Mouse (Mus musculus) v-Abl transformed pro-B cells (cell line): Measurements from ENCODE around the gene Gpr174.
"Not testable (repeated sequence)": the region's sequence is repeated elsewhere in the genome, so short reads cannot be mapped to it uniquely, and the experiment has no call there.

Source experiments
- in situ Hi-C, 2 experiments: fragments of 400-800 bp; cut with MboI; formaldehyde crosslinking; loops; one replicate each; pipeline ENCODE4 v1.15.1; 2025; ENCODE audit not compliant: unreplicated experiment in 2 of 2

Gpr174 gene

DNA sequence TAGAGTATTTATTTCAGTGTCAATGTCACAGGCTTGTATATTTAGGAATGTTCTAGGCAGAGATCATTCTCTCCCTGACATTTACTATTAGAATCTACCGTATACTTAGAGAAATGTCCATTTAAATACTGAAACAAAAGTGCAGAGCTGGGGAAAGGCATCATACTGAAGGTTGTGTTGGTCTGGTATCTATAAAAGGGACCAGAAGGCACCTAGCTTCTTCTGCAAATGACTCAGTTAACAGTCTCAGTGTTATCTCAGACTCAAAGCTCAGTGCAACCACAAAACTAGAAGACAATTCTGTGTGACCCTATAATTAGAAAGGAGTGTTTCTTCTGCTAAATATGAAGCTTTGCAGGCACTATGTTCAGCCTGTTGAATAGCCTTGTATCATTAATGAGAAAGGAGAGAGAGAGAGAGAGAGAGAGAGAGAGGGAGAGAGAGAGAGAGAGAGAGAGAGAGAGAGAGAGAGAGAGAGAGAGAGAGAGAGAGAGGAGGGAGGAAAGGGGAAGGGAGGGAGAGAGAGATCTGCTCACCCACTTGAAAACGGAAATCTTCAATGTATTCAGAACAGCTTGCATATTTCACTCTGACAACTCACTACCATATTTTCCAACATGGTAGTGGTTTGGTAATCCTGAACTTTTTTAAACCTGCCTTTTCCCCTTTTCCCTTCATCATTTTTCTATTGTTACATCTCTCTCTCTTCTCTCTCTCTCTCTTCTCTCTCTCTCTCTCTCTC is at the start of gene Gpr174:
Gpr174 (plus strand) TSS at position 393 of the 742 bp plus-strand sequence.
- in situ Hi-C loops = no loop called here

DNA sequence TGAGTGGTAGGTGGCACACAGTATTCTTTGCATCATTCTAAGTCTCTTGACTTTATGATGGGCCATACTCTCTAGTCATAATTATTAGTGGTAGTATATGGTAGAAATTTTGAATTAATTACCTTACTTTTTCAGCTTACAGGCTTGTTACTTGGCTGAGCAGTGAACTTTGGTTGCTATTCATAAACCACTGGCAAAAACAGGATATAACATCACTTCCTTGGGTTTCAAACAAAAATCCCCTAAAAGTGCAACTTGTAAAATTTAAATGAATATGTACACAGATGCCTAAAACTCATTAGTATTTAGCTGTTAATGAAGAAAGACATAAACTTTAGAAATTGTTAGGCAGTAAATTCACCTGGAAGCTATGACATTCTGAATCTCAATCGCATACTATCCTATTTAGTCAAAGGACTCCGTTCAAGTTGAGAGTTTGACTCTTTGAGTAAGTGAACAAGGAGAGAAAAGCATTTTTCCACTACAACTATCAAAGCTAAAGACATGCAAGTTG is 38.0 kb upstream of the Gpr174 start:
- in situ Hi-C loops = no loop called here

DNA sequence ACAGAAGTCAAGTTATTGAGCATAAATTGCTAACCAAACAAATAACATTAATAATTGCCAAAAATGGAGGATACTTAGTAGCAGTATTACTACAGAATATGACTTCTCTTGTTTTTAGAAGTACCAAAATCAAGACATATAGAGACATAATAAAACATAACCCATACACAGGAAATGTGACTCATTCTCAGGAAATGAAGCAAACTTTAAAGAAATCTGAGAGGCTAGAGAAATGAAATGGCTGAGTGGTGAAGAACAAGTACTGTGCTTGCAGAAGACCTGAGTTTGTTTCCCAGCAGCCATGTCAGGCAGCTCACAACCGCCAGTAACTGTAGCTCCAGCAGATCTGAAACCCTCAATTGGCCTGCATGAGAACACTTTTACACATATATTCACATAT is 30.8 kb upstream of the Gpr174 start:
- in situ Hi-C loops = loop anchor here in 1 of 2 experiments (25.0 kb wide), 1 partner anchor 138 kb away; the partner anchor contains the start of gene P2ry10

DNA sequence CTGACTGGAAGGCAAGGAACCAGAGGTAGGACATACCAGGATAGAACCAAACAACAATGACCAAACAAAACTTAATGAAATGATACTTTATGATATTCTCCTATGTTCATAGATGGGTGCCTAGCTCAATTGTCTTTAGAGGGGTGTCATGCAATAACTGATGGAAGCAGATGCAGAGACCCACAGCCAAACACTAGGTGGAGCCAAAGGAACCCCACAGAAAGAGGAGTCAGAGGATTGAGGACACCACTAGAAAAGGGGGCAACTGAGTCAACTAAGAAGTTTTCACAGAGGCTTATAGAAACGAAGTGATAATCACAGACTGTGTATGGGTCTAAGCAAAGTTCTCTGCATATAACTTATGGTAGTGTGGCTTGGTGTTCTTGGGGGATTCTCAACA is 24.5 kb upstream of the Gpr174 start:
- in situ Hi-C loops = loop anchor here in 1 of 2 experiments (25.0 kb wide), 1 partner anchor 144 kb away; the partner anchor contains the start of gene P2ry10

DNA sequence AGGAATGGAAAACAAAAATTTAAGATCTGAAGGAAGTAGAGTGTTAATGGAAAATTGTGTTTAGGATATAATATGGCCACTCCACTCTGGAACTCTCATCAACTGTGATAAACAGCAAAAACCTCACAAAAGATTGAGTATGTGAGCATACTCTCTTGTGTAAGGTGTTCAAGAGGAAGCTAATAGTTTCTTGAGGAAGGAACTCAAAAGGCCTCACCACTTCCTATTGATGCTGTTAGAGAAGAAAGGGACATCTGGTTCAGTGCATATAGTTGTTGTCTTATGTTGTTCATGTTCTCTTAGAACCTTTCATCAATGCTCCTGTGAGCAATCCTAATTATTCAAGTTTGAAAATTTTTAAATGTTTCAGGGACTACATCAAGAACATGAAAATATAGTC is 21.0 kb upstream of the Gpr174 start:
- in situ Hi-C loops = loop anchor here in 1 of 2 experiments (25.0 kb wide), 1 partner anchor 147 kb away; the partner anchor contains the start of gene P2ry10

DNA sequence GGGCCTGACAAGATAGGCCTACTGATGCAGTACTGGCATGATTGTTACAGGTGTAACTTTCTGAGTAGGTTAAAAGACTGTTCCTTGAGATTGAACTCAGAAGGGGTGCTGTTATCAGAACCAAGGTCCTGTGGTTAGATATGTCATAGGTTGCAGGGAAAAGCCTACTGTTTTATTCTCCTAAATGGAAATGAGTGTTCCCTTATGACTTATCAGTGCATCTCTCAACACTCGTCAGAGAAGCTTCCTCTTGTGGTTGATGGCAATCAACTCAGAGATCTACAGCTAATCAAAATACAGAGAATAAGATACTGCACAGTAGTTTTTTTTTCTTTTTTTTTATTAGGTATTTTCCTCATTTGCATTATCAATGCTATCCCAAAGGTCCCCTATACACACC is 19.2 kb upstream of the Gpr174 start:
- in situ Hi-C loops = loop anchor here in 1 of 2 experiments (25.0 kb wide), 1 partner anchor 149 kb away; the partner anchor contains the start of gene P2ry10

DNA sequence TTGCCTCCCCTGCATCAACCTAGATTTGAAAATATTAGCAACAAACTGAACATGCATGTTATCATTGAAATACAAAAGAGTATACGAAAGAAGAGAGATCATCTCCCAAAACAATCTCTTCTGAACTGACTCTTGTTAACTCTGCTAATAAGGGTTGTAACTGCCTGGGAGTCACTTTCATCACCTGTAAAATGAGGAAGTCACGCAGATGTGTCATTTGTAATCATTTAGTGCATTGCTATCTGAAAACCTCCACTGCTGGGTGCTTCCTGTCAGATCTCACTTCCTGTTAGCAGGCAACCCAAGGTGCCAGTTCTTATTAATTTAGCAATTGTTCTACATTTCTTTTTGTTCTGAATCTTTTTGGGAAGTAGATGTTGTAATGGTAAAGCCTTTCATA is 5.3 kb upstream of the Gpr174 start:
- in situ Hi-C loops = loop anchor here in 1 of 2 experiments (5.0 kb wide), 1 partner anchor 73 kb away; no protein-coding TSS in a partner anchor

DNA sequence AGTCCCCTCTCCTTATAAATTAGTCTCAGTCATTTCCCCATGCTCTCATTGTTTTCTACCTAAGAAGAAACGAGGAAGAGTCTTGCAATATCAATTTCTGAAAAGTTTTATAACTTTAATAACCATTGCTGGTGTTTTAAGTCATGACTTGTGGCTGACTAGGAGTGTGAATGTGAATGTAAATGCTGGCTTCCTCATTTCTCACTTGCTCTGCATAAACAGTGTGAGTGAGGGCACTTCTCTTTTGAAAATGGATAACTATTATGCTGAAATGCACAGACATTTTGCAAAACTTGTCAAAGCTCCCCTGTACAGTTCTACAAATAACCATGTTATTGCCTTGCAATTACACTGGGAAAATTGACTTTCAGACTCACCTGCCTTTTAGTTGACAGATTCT is 8.9 kb downstream of the Gpr174 start:
- in situ Hi-C loops = no loop called here

DNA sequence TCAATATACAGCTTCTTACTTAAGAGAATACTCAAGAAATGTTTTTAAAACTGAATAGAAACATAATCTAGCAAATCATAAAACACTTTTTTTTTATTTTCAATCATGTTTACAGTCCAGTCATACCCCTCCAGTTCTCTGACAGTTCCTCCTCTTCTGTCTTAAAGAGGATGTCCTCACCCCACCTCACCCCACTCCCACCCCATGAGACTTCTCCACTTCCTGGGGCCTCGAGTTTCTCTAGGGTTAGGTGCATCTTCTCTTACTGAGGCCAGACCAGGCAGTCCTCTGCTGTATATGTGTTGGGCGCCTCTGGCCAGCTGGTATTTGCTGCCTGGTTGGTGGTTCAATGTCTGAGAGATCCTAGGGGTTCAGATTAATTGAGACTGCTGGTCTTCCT is 21.9 kb downstream of the Gpr174 start:
- in situ Hi-C loops = loop anchor here in 1 of 2 experiments (10.0 kb wide), 1 partner anchor 47 kb away; no protein-coding TSS in a partner anchor

DNA sequence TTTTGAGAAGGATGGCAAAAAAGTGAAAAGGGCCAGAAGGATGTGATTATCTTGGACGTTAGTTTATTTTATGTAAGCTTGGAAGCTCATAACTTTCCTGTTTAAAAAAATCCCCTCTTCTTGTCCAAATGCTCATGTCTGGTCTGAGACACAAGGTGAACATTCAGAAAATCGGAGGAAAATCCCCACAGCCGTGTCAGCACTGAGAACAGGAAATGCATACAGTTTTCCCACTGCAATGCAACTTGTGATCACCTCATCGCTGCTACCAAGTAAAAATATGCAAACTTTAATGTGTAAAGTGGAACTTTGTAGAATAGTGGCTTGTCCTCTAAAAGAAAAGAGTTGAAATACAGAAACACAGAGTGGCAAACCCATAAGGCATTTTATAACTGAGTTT is 28.5 kb downstream of the Gpr174 start:
- in situ Hi-C loops = no loop called here

DNA sequence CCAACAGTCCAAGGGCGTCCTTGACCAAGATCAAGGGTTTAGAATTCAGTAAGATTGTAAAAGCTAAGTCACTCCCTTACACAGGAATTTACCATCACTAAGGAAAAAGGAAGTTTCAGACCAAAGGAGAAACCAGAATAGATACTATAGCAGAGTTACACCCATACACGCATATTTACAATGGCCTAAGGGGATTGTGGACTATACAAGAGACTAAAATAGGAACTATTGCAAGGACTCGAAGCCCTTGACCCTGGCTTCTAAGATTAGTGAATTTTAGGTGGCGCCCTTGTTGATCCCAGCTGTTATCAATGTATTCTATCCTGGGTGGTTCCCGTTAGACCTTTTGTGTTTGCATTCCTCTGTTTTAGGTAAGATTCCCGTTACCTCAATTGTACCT is 42.2 kb downstream of the Gpr174 start:
- in situ Hi-C loops = not testable (repeated sequence)

DNA sequence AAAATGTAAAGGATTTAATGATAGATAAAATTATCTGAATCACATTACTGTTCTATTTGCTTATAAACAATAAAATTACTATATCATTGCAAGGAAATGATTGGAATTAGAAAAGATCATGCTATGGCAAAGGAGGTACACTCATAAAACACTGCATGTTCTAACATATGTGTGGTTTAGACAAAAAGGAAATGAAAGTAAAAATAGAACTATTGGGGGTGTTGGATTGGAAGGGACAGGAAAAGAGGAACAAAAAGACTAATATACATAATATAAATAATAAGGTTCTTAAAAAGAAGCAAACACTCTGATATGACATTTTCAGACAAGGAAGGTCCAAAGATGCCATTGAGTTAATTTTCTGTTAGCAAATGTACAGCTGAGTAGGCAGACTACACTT is 43.1 kb downstream of the Gpr174 start:
- in situ Hi-C loops = no loop called here

DNA sequence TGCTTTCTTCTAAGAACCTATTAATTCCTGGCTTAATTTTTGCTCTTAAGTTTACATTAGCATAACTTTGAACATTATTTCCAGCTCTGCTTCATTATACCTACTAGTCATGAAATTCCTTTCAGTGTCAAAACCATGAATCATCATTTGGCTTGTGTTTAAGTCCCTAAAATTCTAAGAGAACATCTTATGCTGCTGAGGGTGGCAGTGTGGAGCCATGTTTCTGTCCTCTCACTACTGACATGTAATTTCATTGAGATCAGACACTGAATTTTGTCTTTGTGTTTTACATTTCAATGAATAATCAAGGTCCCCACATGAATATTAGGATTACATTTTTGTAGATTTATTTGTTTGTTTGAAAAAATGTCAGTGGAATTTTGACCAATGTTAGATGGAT is 50.8 kb downstream of the Gpr174 start:
- in situ Hi-C loops = no loop called here

DNA sequence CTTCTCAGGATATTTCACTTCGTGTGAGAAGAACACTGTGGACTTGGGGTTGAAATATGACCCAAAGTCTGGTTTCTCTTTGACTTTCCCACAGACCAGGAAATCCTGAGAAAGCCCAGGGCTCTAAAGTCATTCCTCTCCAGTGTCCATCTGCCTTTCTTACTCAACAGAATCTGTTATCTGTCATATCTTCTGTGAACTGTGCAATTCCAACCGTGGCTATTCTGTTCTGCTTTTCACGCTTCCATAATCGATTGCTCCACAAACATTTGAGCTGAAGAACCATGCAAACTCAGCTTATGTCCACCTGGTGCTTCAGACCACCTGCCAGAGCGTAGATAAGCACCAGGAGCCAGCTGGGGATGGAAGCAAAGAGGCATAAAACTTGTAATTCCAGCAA is 56.9 kb downstream of the Gpr174 start:
- in situ Hi-C loops = no loop called here

DNA sequence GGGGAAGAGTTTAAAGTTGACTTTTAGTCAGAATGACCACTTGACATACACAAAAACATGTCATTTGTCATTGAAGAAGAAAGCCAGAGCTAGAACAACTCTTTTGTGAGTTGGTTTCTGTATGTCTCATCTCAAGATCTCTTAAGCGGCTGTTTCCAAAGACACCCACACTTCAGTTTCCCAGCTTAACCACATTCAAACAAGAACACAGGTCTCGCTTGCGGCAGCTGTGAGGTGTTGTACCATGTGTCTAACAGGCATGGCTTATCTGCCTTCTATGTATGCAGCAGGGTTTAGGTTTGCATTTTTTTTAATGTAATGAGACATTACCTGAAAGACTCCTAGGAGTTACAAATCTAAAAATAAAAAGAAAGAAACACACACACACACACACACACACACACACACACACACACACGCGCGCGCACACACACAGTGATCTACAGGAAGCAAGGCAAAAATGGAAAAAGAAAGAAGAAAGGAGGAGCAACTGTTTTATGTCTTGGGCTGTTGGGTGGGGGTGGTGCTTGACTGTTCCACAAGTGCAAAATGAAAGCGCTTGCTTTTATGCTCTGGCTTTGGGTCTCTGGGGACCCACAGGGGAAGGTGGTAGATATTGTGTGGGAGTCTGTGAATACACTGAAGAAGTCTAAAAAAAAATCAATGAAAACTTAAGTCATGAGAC is 70.2 kb downstream of the Gpr174 start:
- in situ Hi-C loops = loop anchor here in 1 of 2 experiments (10.0 to 25.0 kb wide), 2 partner anchors 51 to 339 kb away; no protein-coding TSS in a partner anchor

DNA sequence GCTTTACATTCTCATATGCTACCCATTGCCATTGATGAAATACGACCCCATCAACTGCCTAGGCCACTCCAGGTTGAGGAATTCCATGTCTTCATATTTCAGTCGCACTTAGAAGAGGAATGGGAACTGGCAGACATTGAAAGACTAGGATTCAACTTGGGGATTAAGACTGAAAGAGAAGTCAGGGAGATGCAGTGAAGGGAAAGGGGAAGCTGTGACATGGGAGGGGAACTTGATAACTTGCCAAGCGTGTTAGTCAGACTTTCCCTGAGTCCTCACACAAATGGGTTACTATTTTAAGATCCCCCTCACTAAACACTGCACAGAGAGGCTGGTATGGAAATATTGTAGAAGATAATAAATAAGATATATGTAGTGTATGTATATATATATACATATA is 74.2 kb downstream of the Gpr174 start:
- in situ Hi-C loops = loop anchor here in 1 of 2 experiments (10.0 to 25.0 kb wide), 2 partner anchors 55 to 343 kb away; no protein-coding TSS in a partner anchor

DNA sequence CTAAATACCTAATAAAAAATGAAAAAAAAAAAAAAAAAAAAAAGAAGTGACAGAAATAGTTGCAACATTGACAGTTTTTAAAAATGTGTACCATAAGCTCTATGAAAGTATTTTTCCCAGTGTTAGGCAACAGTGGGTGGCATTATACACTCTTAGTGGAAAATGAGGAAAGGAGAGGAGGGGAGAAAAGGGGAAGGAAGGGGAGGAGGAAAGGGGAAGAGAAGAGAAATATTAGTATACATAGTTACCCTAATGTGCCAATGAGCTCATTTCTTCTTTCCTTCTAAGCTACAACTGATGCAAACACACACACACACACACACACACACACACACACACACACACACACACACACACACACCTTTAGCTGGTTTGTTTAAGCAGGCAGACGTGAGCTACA is 80.9 kb downstream of the Gpr174 start:
- in situ Hi-C loops = loop anchor here in 1 of 2 experiments (25.0 kb wide), 1 partner anchor 349 kb away; no protein-coding TSS in a partner anchor

DNA sequence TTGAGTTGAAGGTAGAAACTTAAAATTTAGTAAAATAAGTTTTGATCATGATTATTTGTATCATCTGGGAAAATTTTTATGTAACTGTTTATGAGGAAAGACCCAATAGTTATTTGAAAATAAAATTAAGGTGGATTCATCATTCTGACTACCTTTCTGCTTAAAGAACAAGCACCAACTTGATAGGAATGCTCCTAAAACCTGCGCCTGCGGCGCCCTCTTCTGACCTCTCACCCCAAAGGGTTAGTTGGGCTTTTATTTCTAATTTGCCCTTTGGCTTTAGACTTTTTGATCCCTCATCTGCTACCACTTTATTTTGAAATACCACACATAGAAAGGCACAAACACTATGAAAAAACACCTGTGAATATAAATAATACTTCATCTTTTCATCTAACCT is 86.3 kb downstream of the Gpr174 start:
- in situ Hi-C loops = loop anchor here (5.0 to 25.0 kb wide), 7 partner anchors 90 to 550 kb away; no protein-coding TSS in a partner anchor
